Mouse (Mus musculus) heart, postnatal 0 days (tissue): ENCODE results near the gene Tcp1.

ENCODE experiments used
- CTCF ChIP-seq: IDR thresholded peaks from 2 replicates; pipeline ENCODE4 v1.5.1; 2016; ENCODE audit warnings: antibody characterized with exemption, control low read depth, low read depth
- EP300 ChIP-seq: IDR thresholded peaks from 2 replicates; pipeline ENCODE4 v1.6.1; 2016; ENCODE audit warnings: antibody characterized with exemption, low read depth

DNA sequence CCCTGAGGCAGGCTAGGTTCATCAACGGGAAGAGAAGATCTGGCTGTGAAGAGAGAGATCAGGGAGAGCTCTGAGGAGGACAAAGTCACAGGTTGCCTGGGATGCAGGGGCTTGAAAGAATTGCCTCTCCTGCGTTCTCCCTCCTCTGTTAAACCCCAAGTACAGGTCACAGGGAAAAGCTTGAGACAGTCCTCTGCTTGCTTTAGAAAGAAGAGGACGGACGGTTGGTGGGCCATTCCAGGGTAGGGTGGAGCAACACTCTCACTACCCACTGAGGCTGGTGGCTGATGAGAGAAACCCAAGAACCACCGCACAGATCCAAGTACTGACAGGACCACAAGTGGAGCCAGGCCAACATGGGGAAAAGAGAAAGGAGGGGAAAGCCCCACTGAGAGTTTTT is 39.8 kb upstream of the Tcp1 start, which contains the start of gene Mrgprh:
- TF ChIP-seq CTCF (no peak), EP300 (no peak)
